Mouse (Mus musculus) MEL (cell line): ENCODE data around the gene Gm20388. TPM values are rescaled to one million over a fixed set of nuclear protein-coding genes. Genes with fewer than 3 reads are reported as not detected.

Experiments
- DNase-seq: peaks from one replicate; pipeline ENCODE4 v3.0.0; 2011; ENCODE audit warnings: low read depth, low spot score
- H3K27ac ChIP-seq: 2 replicates; pipeline ENCODE4 v1.5.1; 2012; ENCODE audit warnings: low read depth, mild to moderate bottlenecking, control low read depth, low read length, moderate library complexity; ENCODE audit not compliant: control insufficient read depth
- H3K27me3 ChIP-seq, 2 experiments: fragments of 150-350 bp in 1 of 2; sonication (generic) in 1 of 2; 2 replicates each; pipeline ENCODE4 v1.6.1; 2012; ENCODE audit warnings: low read length in 2 of 2, mild to moderate bottlenecking in 2 of 2, improper control_type of control experiment in 1 of 2, moderate library complexity in 1 of 2; ENCODE audit not compliant: insufficient read depth in 2 of 2, control insufficient read depth in 1 of 2
- H3K36me3 ChIP-seq, 2 experiments: 2 replicates each; pipeline ENCODE4 v1.6.1; 2012 to 2014; ENCODE audit warnings: low read length in 2 of 2, improper control_type of control experiment in 1 of 2, inconsistent platforms in 1 of 2, mild to moderate bottlenecking in 1 of 2; ENCODE audit not compliant: insufficient read depth in 2 of 2, control insufficient read depth in 1 of 2
- H3K4me1 ChIP-seq, 2 experiments: fragments of 150-350 bp in 1 of 2; sonication (generic) in 1 of 2; 2 replicates each; pipeline ENCODE4 v1.6.1; 2012; ENCODE audit warnings: low read length in 2 of 2, improper control_type of control experiment in 1 of 2, mild to moderate bottlenecking in 1 of 2; ENCODE audit not compliant: insufficient read depth in 2 of 2, control insufficient read depth in 1 of 2
- H3K4me3 ChIP-seq, 2 experiments: fragments of 150-350 bp in 1 of 2; sonication (generic) in 1 of 2; 2 replicates each; pipeline ENCODE4 v1.5.1; 2012; ENCODE audit warnings: low read depth in 2 of 2, low read length in 2 of 2, mild to moderate bottlenecking in 2 of 2, moderate library complexity in 2 of 2, control low read depth in 1 of 2, improper control_type of control experiment in 1 of 2; ENCODE audit not compliant: control insufficient read depth in 1 of 2, insufficient read depth in 1 of 2
- H3K79me2 ChIP-seq: 2 replicates; pipeline ENCODE4 v1.6.1; 2012; ENCODE audit warnings: mild to moderate bottlenecking, low read length, moderate library complexity; ENCODE audit not compliant: control insufficient read depth, poor library complexity, insufficient read depth
- H3K9ac ChIP-seq: 2 replicates; pipeline ENCODE4 v1.6.1; 2012; ENCODE audit warnings: low read depth, mild to moderate bottlenecking, control low read depth, low read length, moderate library complexity; ENCODE audit not compliant: control insufficient read depth, poor library complexity, severe bottlenecking
- H3K9me3 ChIP-seq: fragments of 150-350 bp; sonication (generic); replicated peaks from 2 replicates; pipeline ENCODE4 v1.6.1; 2012; ENCODE audit warnings: mild to moderate bottlenecking, low read length, improper control_type of control experiment, moderate library complexity; ENCODE audit not compliant: insufficient read depth
- CHD1 ChIP-seq: IDR thresholded peaks from 2 replicates; pipeline ENCODE4 v1.6.1; 2012; ENCODE audit warnings: low read depth, mild to moderate bottlenecking, inconsistent platforms, low read length, improper control_type of control experiment
- CTCF ChIP-seq, 3 experiments: IDR thresholded peaks in 2 of 3; conservative IDR thresholded peaks in 1 of 3; 2 replicates each; pipeline ENCODE4 v1.5.1; 2011 to 2012; ENCODE audit warnings: low read length in 3 of 3, low read depth in 2 of 3, mild to moderate bottlenecking in 2 of 3, improper control_type of control experiment in 1 of 3, inconsistent platforms in 1 of 3, mixed read lengths in 1 of 3, moderate library complexity in 1 of 3; ENCODE audit not compliant: control insufficient read depth in 1 of 3, insufficient read depth in 1 of 3, poor library complexity in 1 of 3, severe bottlenecking in 1 of 3
- E2F4 ChIP-seq: IDR thresholded peaks from 2 replicates; pipeline ENCODE4 v1.6.1; 2011; ENCODE audit warnings: low read depth, low read length, improper control_type of control experiment, borderline replicate concordance
- EP300 ChIP-seq, 2 experiments: IDR thresholded peaks; 2 replicates each; pipeline ENCODE4 v1.6.1; 2011; ENCODE audit warnings: improper control_type of control experiment in 2 of 2, low read length in 2 of 2, low read depth in 1 of 2, mild to moderate bottlenecking in 1 of 2
- GABPA ChIP-seq: IDR thresholded peaks from 2 replicates; pipeline ENCODE4 v1.6.1; 2012; ENCODE audit warnings: low read depth, mild to moderate bottlenecking, inconsistent platforms, low read length, improper control_type of control experiment, moderate library complexity
- GATA1 ChIP-seq: IDR thresholded peaks from 2 replicates; pipeline ENCODE4 v1.6.1; 2011; ENCODE audit warnings: low read depth, low read length, improper control_type of control experiment
- KAT2A ChIP-seq: conservative IDR thresholded peaks from 2 replicates; pipeline ENCODE4 v1.6.1; 2012; ENCODE audit warnings: low read depth, low read length, improper control_type of control experiment, inconsistent platforms
- MAZ ChIP-seq: IDR thresholded peaks from 2 replicates; pipeline ENCODE4 v1.6.1; 2012; ENCODE audit warnings: low read depth, mild to moderate bottlenecking, inconsistent platforms, low read length, improper control_type of control experiment
- MXI1 ChIP-seq: IDR thresholded peaks from 2 replicates; pipeline ENCODE4 v1.6.1; 2011; ENCODE audit warnings: mild to moderate bottlenecking, low read depth, low read length, improper control_type of control experiment
- MYB ChIP-seq: IDR thresholded peaks from 2 replicates; pipeline ENCODE4 v1.6.1; 2011; ENCODE audit warnings: mild to moderate bottlenecking, low read depth, low read length, improper control_type of control experiment
- MYC ChIP-seq: IDR thresholded peaks from 2 replicates; pipeline ENCODE4 v1.6.1; 2011; ENCODE audit warnings: low read depth, mild to moderate bottlenecking, low read length, improper control_type of control experiment, moderate library complexity
- NRF1 ChIP-seq: IDR thresholded peaks from 2 replicates; pipeline ENCODE4 v1.6.1; 2014; ENCODE audit warnings: low read depth, mild to moderate bottlenecking, inconsistent platforms, low read length, improper control_type of control experiment, moderate library complexity; ENCODE audit not compliant: poor library complexity, insufficient read depth, severe bottlenecking
- POLR2A ChIP-seq, 2 experiments: IDR thresholded peaks; 2 replicates each; pipeline ENCODE4 v1.6.1; 2011 to 2012; ENCODE audit warnings: low read length in 2 of 2, mild to moderate bottlenecking in 2 of 2, control low read depth in 1 of 2, improper control_type of control experiment in 1 of 2, low read depth in 1 of 2, moderate library complexity in 1 of 2; ENCODE audit not compliant: control insufficient read depth in 1 of 2, insufficient read depth in 1 of 2, poor library complexity in 1 of 2
- POLR2AphosphoS2 ChIP-seq: IDR thresholded peaks from 2 replicates; pipeline ENCODE4 v1.6.1; 2011; ENCODE audit warnings: low read length, improper control_type of control experiment
- POLR2AphosphoS5 ChIP-seq: IDR thresholded peaks from 2 replicates; pipeline ENCODE4 v1.6.1; 2012; ENCODE audit warnings: low read depth, borderline replicate concordance, mild to moderate bottlenecking, inconsistent platforms, low read length, moderate library complexity, mixed read lengths
- TAL1 ChIP-seq: IDR thresholded peaks from 2 replicates; pipeline ENCODE4 v1.6.1; 2012; ENCODE audit warnings: mild to moderate bottlenecking, inconsistent platforms, low read length, moderate library complexity, mixed read lengths
- TBP ChIP-seq: IDR thresholded peaks from 2 replicates; pipeline ENCODE4 v1.8.0; 2011; ENCODE audit warnings: low read depth, low read length, improper control_type of control experiment
- UBTF ChIP-seq: IDR thresholded peaks from 2 replicates; pipeline ENCODE4 v1.6.1; 2012; ENCODE audit warnings: low read depth, mild to moderate bottlenecking, inconsistent platforms, low read length, improper control_type of control experiment, moderate library complexity, borderline replicate concordance; ENCODE audit not compliant: insufficient read depth
- USF1 ChIP-seq: IDR thresholded peaks from 2 replicates; pipeline ENCODE4 v1.6.1; 2014; ENCODE audit warnings: low read depth, mild to moderate bottlenecking, inconsistent platforms, low read length, improper control_type of control experiment, moderate library complexity
- ZC3H11A ChIP-seq: IDR thresholded peaks from 2 replicates; pipeline ENCODE4 v1.6.1; 2012; ENCODE audit warnings: low read depth, mild to moderate bottlenecking, inconsistent platforms, low read length, improper control_type of control experiment
- polyA plus RNA-seq, 2 experiments: library from polyadenylated mRNA; stranded (reverse) in 1 of 2; unstranded in 1 of 2; fragments of >175 nt in 1 of 2; fragments of >200 nt in 1 of 2; gene quantifications; 2 replicates each; pipeline versions ENCODE4 v1.2.1 to v1.2.4; 2012; ENCODE audit warnings: low replicate concordance in 2 of 2, low read depth in 1 of 2; ENCODE audit not compliant: insufficient read length in 2 of 2, insufficient read depth in 1 of 2, missing spikeins in 1 of 2
- total RNA-seq: library from RNA; depleted of rRNA; stranded (reverse); fragments of 300-350 nt; gene quantifications from 2 replicates; pipeline ENCODE4 v1.2.3, GENCODE M21; 2012

Gm20388 gene
- total and polyA plus RNA-seq, 3 experiments: 11.1 to 17.8 TPM; not detected in 1

- Histone ChIP-seq H3K9ac (no peak overlapping the region), H3K27ac (no peak overlapping the region), H3K4me1 (no peaks in the 10 kb centered on the region), H3K4me3 (no peak overlapping the region)
- DNase-seq: no peak
- no peak for TF ChIP-seq NRF1
- no peak for TF ChIP-seq GATA1
- no peak for TF ChIP-seq TBP
- TF ChIP-seq MAZ: no peak
- no peak for TF ChIP-seq E2F4
- TF ChIP-seq ZC3H11A: no peak
- no peak for TF ChIP-seq MYB
- TF ChIP-seq TAL1: no peak
- TF ChIP-seq GABPA: no peak
- no peak for TF ChIP-seq POLR2A (IDR thresholded peaks at IDR 0.05; ENCODE audit: control insufficient read depth in 1 of 2, insufficient read depth in 1 of 2, low read depth in 1 of 2, low read length in 2 of 2, poor library complexity in 1 of 2)
- TF ChIP-seq MYC: no peak
- no peak for TF ChIP-seq KAT2A
- no peak for TF ChIP-seq UBTF
- TF ChIP-seq POLR2AphosphoS2: no peak
- TF ChIP-seq USF1: no peak
- TF ChIP-seq POLR2AphosphoS5: no peak
- no peak for TF ChIP-seq CTCF (IDR thresholded peaks at IDR 0.05 in 2 of 3, conservative IDR thresholded peaks at IDR 0.05 in 1 of 3; ENCODE audit: control insufficient read depth in 1 of 3, insufficient read depth in 1 of 3, low read depth in 2 of 3, low read length in 3 of 3, poor library complexity in 1 of 3, severe bottlenecking in 1 of 3)
- no peak for TF ChIP-seq EP300 (IDR thresholded peaks at IDR 0.05; ENCODE audit: low read depth in 1 of 2, low read length in 2 of 2)
- no peak for TF ChIP-seq MXI1
- TF ChIP-seq, all 39 proteins: peak for 0
- Histone ChIP-seq H3K9me3 (no peaks in the 10 kb centered on the region), H3K36me3 (no peaks in the 10 kb centered on the region), H3K79me2 (no peaks in the 10 kb centered on the region), H3K27me3 (no peaks in the 10 kb centered on the region)
These were observed 2163.3 kb downstream of the Gm20388 start for GRCm38 (mm10) chr8:122073964-122074363.

GRCm38 (mm10) chr8:122074442-122074841 lies 2163.8 kb downstream of the Gm20388 start:
- Histone ChIP-seq H3K9ac (no peak overlapping the region), H3K4me3 (no peak overlapping the region), H3K27ac (no peak overlapping the region), H3K9me3 (no peaks in the 10 kb centered on the region), H3K79me2 (no peaks in the 10 kb centered on the region), H3K36me3 (no peaks in the 10 kb centered on the region), H3K4me1 (no peaks in the 10 kb centered on the region), H3K27me3 (no peaks in the 10 kb centered on the region)
- DNase-seq: no peak
- TF ChIP-seq GATA1 (no peak), CHD1 (no peak), MXI1 (no peak)
